Mouse (Mus musculus) granulocyte monocyte progenitor cell, adult 5-6 weeks (primary cell): ENCODE measurements around the gene U2af2. TPM values are rescaled to one million over a fixed set of nuclear protein-coding genes. Genes with fewer than 3 reads are reported as not detected.
"Not testable (repeated sequence)": the region's sequence is repeated elsewhere in the genome, so short reads cannot be mapped to it uniquely, and the experiment has no call there.

Experiments used
- ATAC-seq: replicated peaks from 2 replicates; pipeline ENCODE4 v1.8.0; 2016; ENCODE audit warnings: mild to moderate bottlenecking, moderate TSS enrichment, inconsistent platforms; ENCODE audit not compliant: poor library complexity, severe bottlenecking
- total RNA-seq, 2 experiments: library from RNA; stranded (forward) in 1 of 2; stranded (reverse) in 1 of 2; fragments of 200-712, 200-1000 nt in 1 of 2; fragments of >200 nt in 1 of 2; fragmentation: Nextera tagmentation in 1 of 2; gene quantifications; 2 replicates each; pipeline ENCODE4 v1.2.3; 2014 to 2017

Gene U2af2
- total RNA-seq (2014; fragmentation: Nextera tagmentation) (204 and 227 TPM in 2 replicates), total RNA-seq (2017) (253 and 265 TPM in 2 replicates)

DNA sequence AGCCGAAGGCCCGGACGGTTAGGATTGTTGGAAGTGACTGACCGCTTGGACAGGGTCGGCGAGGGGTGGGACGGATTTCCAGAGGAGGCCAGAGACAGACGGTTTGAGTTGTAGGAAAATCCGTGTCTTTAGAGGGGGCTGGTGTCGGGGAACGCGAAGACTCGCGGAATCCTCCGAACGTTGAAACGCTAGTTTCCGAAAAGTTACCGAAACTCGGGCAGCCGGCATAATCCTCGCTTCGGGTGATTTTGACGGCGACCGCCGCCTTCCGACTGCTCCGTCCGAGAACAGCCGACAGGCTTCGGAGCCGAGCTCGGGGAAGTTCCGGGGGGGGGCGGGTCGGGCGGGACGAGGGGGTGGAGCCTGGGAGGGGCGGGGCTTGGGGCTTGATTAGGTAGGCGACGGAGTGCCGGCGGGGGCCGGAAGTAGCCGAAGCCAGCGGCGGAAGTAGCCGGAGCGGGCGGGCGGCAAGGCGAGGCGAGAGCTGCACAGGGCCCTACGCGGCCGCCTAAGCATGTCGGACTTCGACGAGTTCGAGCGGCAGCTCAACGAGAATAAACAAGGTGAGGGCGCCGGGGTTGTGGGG lies at the start of gene U2af2:
Gene U2af2 (plus strand): TSS at position 370 of the 586 bp plus-strand sequence.
- peak; percentile 38 for ATAC-seq

DNA sequence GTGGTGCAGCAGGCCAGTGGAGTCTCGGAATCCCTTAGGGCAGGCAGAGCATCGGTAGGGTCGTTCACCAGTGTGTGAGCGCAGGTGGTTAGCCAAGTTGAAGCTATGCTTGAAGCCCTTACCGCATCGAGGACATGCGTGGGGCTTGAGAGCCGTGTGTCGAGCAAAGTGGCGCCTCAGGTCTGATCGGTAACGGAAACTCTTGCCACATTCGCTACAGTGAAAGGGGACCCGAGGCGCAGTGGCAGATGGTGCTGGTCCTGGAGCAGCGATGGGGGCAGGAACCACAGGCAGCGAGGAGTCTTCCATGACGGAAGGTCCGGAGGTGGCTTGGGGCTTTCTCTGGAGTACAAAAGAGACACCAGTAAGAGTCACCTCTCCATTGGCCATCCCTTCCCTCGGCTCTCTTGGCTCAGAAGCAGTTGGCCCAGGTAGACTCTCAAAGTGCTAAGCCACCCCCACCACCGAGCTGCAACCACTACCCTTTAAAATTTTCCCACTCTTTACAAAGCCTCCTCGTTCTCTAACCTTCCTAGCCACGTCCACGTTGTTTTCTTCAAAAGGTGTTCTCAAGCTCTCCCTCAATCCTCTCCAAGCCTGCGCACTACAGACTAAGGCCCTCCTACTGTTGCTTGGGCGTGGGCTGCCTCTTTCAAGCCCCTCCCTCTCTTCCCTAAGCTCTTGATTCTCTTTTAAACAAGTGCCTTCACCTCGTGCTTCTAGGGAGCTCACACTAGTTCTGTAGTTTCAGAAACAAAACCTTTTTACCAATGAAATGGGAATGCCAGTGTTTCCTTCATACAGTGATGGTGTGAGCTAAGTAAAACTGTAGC lies 49.0 kb upstream of the U2af2 start:
- ATAC-seq, result no peak

DNA sequence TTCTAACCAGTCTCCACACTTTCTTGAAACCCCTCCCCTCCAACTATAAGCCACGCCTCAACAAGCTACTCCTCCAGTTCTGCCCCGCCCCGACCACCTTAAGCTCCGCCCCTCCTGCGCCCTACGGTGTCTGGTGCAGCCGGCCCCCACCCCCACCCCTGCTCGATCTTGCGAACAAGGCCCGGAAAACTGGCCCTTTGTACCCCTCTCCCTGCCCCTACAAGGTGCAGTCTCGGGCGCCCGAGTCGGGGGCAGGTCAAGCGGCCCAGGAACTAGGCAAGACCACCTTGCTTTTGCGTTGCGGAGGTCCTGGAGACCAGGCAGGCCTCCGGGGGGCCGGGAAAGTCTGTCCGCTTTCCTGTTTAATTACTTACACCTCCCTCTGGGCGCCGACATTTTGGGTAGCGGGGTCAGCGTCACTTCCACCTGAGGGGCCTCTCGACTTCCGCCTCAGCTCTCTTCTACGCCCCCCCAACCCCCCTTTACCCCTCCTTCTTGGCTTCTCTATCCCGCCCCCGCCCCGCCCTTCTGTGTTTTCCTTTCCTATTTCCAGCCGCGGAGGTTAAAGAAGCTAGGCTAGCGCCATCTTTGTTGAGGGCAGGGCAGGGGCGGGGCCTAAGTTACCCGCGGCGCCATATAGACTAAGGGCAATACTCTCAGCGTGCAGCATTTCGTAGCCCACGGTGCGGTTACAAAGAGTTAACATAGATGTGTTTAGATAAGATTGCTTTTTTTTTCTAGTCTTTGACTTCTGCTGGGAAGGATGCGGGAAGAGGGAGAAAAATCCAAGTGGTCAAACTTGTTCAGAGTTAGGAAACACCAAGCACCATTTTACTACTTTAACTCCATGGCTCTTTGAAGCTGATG lies 47.5 kb upstream of the U2af2 start, which contains the start of the genes Zfp524 and Fiz1:
Gene Zfp524 (plus strand): TSS at position 165 of the 867 bp plus-strand sequence.
Gene Fiz1 (minus strand): TSS at position 447 of the 867 bp plus-strand sequence.
- peak; percentile 61 for ATAC-seq

DNA sequence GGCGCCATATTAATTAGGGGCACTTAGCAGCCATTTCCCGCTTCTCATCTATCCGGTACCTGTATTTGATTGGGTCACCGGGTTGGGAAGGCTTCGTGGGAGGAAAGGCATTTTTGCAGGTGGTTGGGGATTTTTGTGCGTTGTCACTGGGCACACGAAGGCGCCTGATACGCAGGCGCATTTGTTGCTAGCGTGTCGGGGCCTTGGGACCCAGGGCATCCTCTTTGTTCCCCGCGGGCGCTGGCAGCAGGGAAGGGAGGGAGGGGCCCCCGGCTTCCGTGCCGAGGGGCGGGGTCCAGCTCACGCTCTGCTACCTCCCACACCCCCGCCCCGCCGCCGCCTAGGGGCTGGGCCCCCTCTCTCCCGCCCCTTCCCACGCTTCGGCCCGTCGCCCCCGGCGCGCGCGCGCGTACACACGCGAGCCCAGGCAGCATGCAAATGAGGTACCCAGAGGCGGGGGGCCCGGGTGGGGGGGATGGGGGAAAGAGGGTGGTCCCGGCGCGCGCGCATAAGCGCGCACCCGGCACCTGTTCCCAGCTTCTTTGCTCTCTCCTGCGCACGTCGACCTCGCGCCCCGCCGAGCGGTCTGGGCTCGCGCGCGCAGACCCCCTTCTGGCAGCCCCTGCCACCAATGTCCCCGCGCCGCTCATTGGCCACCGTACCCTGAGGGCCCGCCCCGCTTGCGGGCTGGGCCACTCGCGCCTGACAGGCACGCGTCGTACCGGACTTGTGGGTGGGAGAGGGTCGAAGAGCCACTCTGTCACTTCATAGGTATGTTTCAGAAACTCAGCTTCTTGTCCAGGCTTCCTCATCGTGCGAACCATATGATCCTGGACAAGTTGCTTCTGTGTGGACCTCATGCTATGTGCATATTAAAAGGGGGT lies 46.6 kb upstream of the U2af2 start, which contains the start of gene Gm44973:
Gene Gm44973 (plus strand): TSS at position 379 of the 884 bp plus-strand sequence.
- peak; percentile 51 for ATAC-seq

DNA sequence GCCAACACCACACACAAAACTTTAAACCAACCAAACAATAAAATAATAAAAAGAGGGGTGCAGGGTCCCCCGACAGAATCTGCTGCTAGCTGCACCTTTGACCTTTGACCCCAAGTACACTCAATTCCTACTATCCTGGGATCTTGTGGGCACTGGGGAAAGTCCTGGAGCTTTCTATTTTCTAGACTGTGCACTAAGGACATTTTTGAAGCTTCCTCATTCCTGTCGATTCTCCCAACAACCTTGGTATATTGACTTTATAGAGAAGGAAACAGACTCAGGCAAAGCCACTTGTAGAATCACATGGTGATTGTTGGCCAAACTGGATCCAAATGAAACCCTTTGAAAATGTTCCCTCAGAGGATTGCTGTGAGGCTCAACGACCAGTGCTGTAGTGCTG lies 45.9 kb upstream of the U2af2 start:
- ATAC-seq, result no peak

DNA sequence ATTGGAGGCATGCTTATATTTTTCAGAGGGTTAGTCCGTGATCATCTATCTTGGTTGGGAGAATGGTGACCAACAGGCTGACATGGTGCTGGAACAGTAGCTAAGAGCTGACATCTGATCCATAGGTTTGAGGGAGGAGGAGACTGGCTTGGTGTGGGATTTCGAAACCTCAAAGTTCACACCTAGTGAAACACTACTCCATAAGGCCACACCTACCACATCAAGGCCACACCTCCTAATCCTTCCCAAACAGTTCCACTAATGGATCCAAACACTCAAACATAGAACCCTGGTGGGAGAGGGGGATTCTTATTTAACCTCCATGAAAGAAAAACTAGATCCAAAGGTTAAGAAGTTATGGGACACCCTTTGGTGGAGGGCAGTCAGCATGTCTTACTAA lies 45.0 kb upstream of the U2af2 start:
- ATAC-seq, result no peak

DNA sequence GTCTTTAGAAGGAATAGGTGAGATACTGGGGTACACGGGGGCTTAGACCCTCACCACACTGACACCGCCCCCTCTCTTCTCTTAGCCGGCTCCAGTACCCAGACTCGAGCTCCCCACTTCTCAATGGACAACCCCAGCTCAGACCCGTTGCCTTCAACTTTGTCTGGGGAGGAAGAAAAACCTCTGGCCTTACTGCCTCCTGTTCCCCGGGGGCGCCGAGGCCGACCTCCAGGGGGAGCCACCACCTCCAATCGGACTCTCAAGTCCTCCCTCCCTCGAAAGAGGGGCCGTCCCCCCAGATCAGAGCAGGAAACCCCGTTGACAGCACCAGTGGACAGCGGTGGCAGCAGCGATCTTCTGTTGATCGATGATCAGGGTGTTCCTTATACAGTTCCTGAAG lies 44.6 kb upstream of the U2af2 start:
- ATAC-seq, result no peak

DNA sequence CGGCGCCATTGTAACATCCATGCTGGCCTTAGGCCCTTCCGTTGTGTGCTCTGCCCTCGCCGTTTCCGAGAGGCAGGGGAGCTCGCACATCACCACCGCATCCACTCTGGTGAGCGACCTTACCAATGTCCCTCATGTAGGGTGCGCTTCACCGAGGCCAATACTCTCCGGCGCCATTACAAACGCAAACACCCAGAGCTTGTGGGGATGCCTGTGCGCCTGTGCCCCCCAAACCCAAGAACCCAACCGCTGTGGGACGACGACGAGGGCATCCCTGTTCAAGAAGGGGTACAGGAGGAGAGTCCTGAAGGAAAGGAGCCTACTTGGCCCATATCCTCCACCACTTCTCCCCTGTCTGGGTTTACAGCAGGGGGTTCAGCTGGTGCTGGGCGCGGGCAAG lies 44.0 kb upstream of the U2af2 start:
- no peak for ATAC-seq

DNA sequence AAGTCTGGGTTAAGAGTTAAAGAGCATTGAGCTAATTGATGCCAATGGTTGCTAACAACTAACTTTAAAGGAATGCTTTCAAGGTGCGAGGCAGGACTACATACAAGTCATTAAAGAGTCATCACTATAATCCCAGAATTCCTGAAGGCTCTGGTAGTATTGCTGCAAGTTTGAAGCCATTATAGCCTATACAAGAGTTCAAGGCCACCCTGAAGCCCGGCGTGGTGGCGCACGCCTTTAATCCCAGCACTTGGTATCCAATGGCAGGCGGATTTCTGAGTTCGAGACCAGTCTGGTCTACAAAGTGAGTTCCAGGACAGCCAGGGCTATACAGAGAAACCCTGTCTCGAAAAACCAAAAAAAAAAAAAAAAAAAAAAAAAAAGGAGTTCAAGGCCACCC lies 42.4 kb upstream of the U2af2 start:
- ATAC-seq, result not testable (repeated sequence)

DNA sequence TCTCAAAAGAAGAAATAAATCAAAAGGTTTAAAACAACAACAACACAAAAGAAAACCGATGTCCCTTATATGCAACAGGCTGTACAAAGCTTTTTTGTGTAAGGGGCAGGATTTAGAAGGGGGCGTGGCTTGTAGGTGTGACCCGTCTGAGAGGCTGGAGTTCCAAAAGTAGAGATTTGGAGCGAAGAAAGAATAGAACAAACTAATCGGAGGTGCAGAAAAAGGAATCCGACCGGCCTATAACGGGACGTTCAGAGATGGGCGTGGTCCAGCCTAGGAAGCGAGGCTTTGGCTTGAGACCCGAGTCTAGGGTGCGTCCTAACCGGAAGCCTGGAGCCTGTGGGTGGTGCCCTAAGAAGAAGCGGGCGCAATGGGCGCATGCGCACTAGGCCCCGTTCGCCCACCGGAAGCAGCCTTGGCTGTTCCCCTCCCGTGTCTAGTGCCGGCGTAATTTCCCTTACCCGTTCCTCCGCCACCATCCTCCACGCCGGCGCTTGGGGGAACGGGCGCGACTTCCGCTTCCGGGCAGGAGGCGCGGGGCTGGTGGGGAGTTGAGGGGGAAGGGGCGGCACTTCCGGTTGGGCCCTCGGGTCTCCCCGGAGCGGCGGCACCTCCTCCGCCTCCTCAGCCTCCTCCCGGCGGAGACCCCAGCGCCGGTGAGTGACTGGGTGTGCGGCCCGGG lies 41.8 kb upstream of the U2af2 start, which contains the start of the genes Zfp865 and Ccdc106:
Gene Zfp865 (plus strand): TSS at position 377 of the 682 bp plus-strand sequence.
Gene Ccdc106 (plus strand): TSS at position 554 of the 682 bp plus-strand sequence.
- ATAC-seq, result peak; percentile 76

DNA sequence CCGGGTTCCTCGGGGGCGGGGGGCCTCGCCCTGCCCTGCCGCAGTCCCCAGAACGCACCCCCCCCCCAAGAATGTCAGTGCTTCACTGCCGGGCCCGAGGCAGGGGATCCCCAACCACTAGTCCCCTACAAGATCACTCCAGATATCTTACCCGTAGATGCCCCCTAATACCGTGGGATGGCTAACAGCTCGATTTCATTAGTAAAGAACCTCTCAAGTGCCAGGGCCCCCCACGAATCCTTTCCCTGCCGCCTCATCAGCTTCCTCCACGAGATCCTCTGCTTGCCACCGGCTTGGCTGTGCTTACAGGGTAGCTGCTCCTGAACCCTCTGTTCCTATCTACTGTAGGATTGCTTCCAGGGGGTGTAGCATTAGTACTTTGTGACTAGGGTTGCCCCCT lies 41.3 kb upstream of the U2af2 start:
- no peak for ATAC-seq

DNA sequence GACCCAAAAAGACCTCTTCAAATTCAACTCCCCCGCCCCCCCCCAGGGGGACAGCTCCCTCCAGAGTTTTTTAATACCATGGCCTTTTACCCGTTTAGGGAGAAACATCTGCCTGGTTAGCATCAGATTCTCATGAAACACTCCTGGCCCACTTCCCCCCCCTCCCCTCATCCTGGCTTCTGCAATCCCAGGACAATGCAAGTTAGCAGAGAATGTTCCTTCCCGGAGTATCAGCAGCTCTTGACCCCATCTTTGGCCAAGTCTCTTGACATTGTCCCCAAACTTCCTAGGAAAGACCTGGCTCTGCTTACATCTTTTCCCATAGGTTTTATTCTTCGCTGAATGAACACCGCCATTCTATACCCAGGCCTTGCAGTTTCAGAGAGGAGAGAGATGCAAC lies 40.7 kb upstream of the U2af2 start:
- no peak for ATAC-seq

DNA sequence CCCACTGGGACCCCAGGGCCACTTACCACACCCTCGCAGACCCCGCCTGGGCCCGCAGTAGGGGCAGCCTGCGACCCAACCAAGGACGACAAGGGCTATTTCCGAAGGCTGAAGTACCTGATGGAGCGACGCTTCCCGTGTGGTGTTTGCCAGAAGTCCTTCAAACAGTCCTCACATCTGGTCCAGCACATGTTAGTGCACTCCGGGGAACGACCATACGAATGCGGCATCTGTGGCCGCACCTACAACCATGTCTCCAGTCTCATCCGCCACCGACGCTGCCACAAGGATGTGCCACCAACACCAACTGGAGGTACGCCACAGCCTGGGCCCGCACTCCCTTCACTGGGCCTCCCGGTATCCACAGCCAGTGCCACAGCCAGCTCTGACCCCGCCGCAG lies 32.4 kb upstream of the U2af2 start:
- no peak for ATAC-seq

DNA sequence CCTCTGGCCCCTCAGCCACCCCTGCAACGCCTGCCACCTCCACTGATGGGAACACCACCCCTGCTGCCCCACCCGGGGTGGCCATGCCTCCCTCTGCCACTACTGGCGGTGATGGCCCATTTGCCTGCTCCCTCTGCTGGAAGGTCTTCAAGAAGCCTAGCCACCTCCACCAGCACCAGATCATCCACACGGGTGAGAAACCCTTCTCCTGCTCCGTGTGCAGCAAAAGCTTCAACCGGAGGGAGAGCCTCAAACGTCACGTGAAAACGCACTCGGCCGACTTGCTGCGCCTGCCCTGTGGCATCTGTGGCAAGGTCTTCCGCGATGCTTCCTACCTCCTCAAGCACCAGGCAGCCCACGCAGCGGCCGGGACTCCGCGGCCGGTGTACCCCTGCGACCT lies 32.0 kb upstream of the U2af2 start:
- no peak for ATAC-seq

DNA sequence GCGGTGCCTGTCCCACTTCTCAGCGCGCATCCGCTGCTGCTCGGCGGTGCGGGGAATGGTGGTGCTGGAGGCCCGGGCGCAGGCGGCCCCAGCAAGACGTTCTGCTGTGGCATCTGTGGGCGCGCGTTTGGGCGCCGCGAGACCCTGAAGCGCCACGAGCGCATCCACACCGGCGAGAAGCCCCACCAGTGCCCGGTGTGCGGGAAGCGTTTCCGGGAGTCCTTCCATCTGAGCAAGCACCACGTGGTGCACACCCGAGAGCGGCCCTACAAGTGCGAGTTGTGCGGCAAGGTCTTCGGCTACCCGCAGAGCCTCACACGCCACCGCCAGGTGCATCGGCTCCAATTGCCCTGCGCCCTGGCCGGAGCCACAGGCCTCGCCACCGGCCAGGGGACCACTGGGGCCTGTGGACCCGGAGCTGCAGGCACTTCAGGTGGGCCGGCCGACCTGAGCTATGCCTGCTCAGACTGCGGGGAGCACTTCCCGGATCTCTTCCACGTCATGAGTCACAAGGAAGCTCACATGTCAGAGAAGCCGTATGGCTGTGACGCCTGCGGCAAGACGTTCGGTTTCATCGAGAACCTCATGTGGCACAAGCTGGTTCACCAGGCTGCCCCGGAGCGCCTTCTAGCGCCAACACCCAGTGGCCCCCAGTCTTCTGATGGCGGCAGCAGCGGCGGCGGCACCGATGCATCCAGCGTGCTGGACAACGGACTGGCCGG lies 31.2 kb upstream of the U2af2 start:
- no peak for ATAC-seq

DNA sequence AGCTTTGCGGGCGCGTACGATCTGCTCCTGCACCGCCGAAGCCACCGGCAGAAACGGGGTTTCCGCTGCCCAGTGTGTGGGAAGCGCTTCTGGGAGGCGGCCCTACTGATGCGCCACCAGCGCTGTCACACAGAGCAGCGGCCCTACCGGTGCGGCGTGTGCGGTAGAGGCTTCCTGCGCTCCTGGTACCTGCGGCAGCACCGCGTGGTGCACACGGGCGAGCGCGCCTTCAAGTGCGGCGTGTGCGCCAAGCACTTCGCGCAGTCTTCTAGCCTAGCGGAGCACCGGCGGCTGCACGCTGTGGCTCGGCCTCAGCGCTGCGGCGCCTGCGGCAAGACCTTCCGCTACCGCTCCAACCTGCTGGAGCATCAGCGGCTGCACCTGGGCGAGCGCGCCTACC lies 30.4 kb upstream of the U2af2 start:
- ATAC-seq, result no peak

DNA sequence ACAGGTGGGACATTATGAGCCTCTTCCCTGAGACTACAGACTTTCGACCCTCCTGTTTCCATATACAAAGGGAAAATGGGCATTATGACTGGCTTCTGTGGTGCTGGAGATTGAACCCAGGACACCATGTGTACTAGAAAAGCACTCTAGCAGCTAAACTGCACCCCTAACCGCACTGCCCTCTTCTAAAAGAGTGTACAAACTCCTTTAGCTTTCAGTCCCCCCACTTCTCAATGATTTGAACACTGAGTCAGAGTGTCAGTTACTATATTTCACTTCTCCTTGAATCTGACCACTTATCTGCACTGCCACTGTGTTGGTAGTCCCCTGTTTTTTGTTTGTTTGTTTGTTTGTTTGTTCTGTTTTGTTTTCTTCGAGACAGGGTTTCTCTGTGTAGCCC lies 28.1 kb upstream of the U2af2 start, which contains the start of gene 4632433K11Rik:
Gene 4632433K11Rik (plus strand): TSS at position 301 of the 400 bp plus-strand sequence.
- no peak for ATAC-seq

DNA sequence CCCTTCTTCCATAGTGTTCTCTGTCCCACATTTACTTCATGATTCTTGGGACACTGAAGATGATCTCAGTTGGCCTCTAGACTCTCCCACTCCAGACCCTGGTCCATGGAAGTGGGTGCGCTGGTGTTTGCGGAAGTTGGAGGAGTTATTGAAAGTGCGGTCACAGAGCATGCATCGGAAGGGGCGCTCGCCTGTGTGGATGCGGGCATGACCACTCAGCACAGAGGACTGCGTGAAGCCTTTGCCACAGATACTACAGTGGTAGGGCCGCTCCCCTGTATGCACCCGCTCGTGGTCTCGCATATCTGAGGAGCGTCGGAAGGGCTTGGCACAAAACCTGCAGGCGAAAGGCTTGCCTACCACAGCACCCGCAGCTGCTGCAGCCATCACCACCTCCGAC lies 26.3 kb upstream of the U2af2 start:
- no peak for ATAC-seq
